Mouse (Mus musculus) CH12.LX (cell line): ENCODE measurements at regions not wholly inside any gene's neighbourhood (a gene's known extent, or its start where the extent isn't known, plus 50 kb on each side); places are given as distances from the start of the nearest gene placed in this dataset.

Experiments
- DNase-seq: peaks from one replicate; pipeline ENCODE4 v3.0.0-alpha.2; 2013; ENCODE audit errors: extremely low read depth
- H3K27ac ChIP-seq: 2 replicates; pipeline ENCODE4 v1.5.1; 2012; ENCODE audit warnings: low read depth, mild to moderate bottlenecking, control low read depth, moderate library complexity; ENCODE audit not compliant: insufficient read depth
- H3K27me3 ChIP-seq: replicated peaks from 2 replicates; pipeline ENCODE3; 2012; ENCODE audit warnings: inconsistent platforms
- H3K36me3 ChIP-seq, 2 experiments: replicated peaks in 1 of 2; 2 replicates each; pipeline versions ENCODE3 to v1.6.1; 2012; ENCODE audit warnings: inconsistent platforms in 1 of 2, low read length in 1 of 2, mild to moderate bottlenecking in 1 of 2, mixed read lengths in 1 of 2, moderate library complexity in 1 of 2; ENCODE audit not compliant: control insufficient read depth in 1 of 2, insufficient read depth in 1 of 2
- H3K4me1 ChIP-seq, 2 experiments: 2 replicates each; pipeline ENCODE4 v1.6.1; 2012; ENCODE audit warnings: inconsistent platforms in 1 of 2, moderate library complexity in 1 of 2; ENCODE audit not compliant: insufficient read depth in 2 of 2, control insufficient read depth in 1 of 2
- H3K4me2 ChIP-seq: 2 replicates; pipeline ENCODE4 v1.6.1; 2012; ENCODE audit warnings: low read depth, mild to moderate bottlenecking, control low read depth; ENCODE audit not compliant: poor library complexity, insufficient read depth, severe bottlenecking
- H3K4me3 ChIP-seq, 3 experiments: fragments of 150-350 bp in 1 of 3; sonication (generic) in 1 of 3; replicated peaks in 1 of 3; 2 replicates each; pipeline versions ENCODE3 to v1.5.1; 2011 to 2012; ENCODE audit warnings: low read depth in 2 of 3, low read length in 2 of 3, mild to moderate bottlenecking in 2 of 3, moderate library complexity in 2 of 3, control low read depth in 1 of 3, improper control_type of control experiment in 1 of 3, inconsistent platforms in 1 of 3, mixed read lengths in 1 of 3; ENCODE audit not compliant: poor library complexity in 1 of 3
- H3K79me2 ChIP-seq: replicated peaks from 2 replicates; pipeline ENCODE4 v1.6.1; 2012; ENCODE audit warnings: mild to moderate bottlenecking, moderate library complexity; ENCODE audit not compliant: control insufficient read depth, poor library complexity, insufficient read depth, severe bottlenecking; ENCODE audit errors: extremely low read depth
- H3K9ac ChIP-seq: 2 replicates; pipeline ENCODE4 v1.6.1; 2012; ENCODE audit warnings: low read depth, mild to moderate bottlenecking, control low read depth, moderate library complexity; ENCODE audit not compliant: insufficient read depth
- H3K9me3 ChIP-seq: replicated peaks from 2 replicates; pipeline ENCODE3; 2012; ENCODE audit warnings: low read length, inconsistent platforms, mixed read lengths
- BHLHE40 ChIP-seq: IDR thresholded peaks from 2 replicates; pipeline ENCODE4 v1.6.1; 2011; ENCODE audit warnings: mild to moderate bottlenecking, low read depth, low read length, improper control_type of control experiment
- ELF1 ChIP-seq: IDR thresholded peaks from 2 replicates; pipeline ENCODE4 v1.6.1; 2014; ENCODE audit warnings: low read depth, mild to moderate bottlenecking, inconsistent platforms, low read length, improper control_type of control experiment
- EP300 ChIP-seq: IDR thresholded peaks from 2 replicates; pipeline ENCODE4 v1.6.1; 2011; ENCODE audit warnings: low read length, improper control_type of control experiment
- ETS1 ChIP-seq: conservative IDR thresholded peaks from 2 replicates; pipeline ENCODE4 v1.6.1; 2012; ENCODE audit warnings: low read depth, mild to moderate bottlenecking, inconsistent platforms, low read length, improper control_type of control experiment, moderate library complexity
- GABPA ChIP-seq: IDR thresholded peaks from 2 replicates; pipeline ENCODE4 v1.6.1; 2012; ENCODE audit warnings: low read depth, low read length, improper control_type of control experiment, inconsistent platforms; ENCODE audit not compliant: insufficient replicate concordance
- HCFC1 ChIP-seq: IDR thresholded peaks from 2 replicates; pipeline ENCODE4 v1.6.1; 2012; ENCODE audit warnings: low read depth, mild to moderate bottlenecking, inconsistent platforms, low read length, improper control_type of control experiment
- MAFK ChIP-seq: IDR thresholded peaks from 2 replicates; pipeline ENCODE4 v1.6.1; 2011; ENCODE audit warnings: low read length, improper control_type of control experiment; ENCODE audit not compliant: insufficient replicate concordance
- MAX ChIP-seq: IDR thresholded peaks from 2 replicates; pipeline ENCODE4 v1.6.1; 2011; ENCODE audit warnings: low read length, improper control_type of control experiment
- MEF2A ChIP-seq: IDR thresholded peaks from 2 replicates; pipeline ENCODE4 v1.6.1; 2014; ENCODE audit warnings: low read depth, mild to moderate bottlenecking, inconsistent platforms, low read length, improper control_type of control experiment, borderline replicate concordance
- MXI1 ChIP-seq: IDR thresholded peaks from 2 replicates; pipeline ENCODE4 v1.6.1; 2011; ENCODE audit warnings: mild to moderate bottlenecking, low read depth, low read length, improper control_type of control experiment
- NELFE ChIP-seq: IDR thresholded peaks from 2 replicates; pipeline ENCODE4 v1.6.1; 2011; ENCODE audit warnings: low read depth, low read length, improper control_type of control experiment
- NRF1 ChIP-seq: IDR thresholded peaks from 2 replicates; pipeline ENCODE4 v1.6.1; 2014; ENCODE audit warnings: low read depth, mild to moderate bottlenecking, inconsistent platforms, low read length, improper control_type of control experiment, moderate library complexity
- PAX5 ChIP-seq: IDR thresholded peaks from 2 replicates; pipeline ENCODE4 v1.6.1; 2012; ENCODE audit warnings: low read length, inconsistent platforms, mixed read lengths
- POLR2AphosphoS2 ChIP-seq: IDR thresholded peaks from 2 replicates; pipeline ENCODE4 v1.6.1; 2011; ENCODE audit warnings: low read depth, low read length, improper control_type of control experiment
- RAD21 ChIP-seq: IDR thresholded peaks from 2 replicates; pipeline ENCODE4 v1.6.1; 2011; ENCODE audit warnings: low read depth, mild to moderate bottlenecking, low read length, improper control_type of control experiment, moderate library complexity
- SMC3 ChIP-seq: IDR thresholded peaks from 2 replicates; pipeline ENCODE4 v1.6.1; 2011; ENCODE audit warnings: low read depth, low read length, improper control_type of control experiment
- TCF12 ChIP-seq: IDR thresholded peaks from 2 replicates; pipeline ENCODE4 v1.6.1; 2014; ENCODE audit warnings: low read depth, mild to moderate bottlenecking, inconsistent platforms, low read length, improper control_type of control experiment
- USF1 ChIP-seq: IDR thresholded peaks from 2 replicates; pipeline ENCODE4 v1.6.1; 2014; ENCODE audit warnings: low read depth, mild to moderate bottlenecking, inconsistent platforms, low read length, improper control_type of control experiment
- ZNF384 ChIP-seq: IDR thresholded peaks from 2 replicates; pipeline ENCODE4 v1.6.1; 2012; ENCODE audit warnings: low read depth, low read length, improper control_type of control experiment, inconsistent platforms
- dilution Hi-C: fragments of 300-500 bp; cut with MboI; formaldehyde crosslinking; loops from 2 replicates; pipeline ENCODE4 v1.14.3; 2020; ENCODE audit warnings: low sequenced_read_pairs; ENCODE audit not compliant: extremely low pct_unique_long_range_greater_than_20kb, extremely low pct_ligation_motif_present
- in situ Hi-C: fragments of 300-500 bp; cut with MboI; formaldehyde crosslinking; loops from 3 replicates; pipeline ENCODE4 v1.14.3; 2019; ENCODE audit warnings: low sequenced_read_pairs, low pct_ligation_motif_present, low pct_unique_long_range_greater_than_20kb, mixed read lengths

- no peak for TF ChIP-seq USF1
Measured at GRCm38 (mm10) chr7:135809751-135810379, 93.7 kb upstream of the Mki67 start (continued).

GRCm38 (mm10) chr7:135810971-135811370 lies 94.8 kb upstream of the Mki67 start:
- H3K4me1 ChIP-seq, result no peaks in the 10 kb centered on the region
- no peak overlapping the region for H3K27ac ChIP-seq
- no peak overlapping the region for H3K4me3 ChIP-seq

GRCm38 (mm10) chr7:135813616-135814015 lies 97.5 kb upstream of the Mki67 start:
- DNase-seq, result no peak
- Histone ChIP-seq H3K4me1 (no peaks in the 10 kb centered on the region), H3K4me2 (no peak overlapping the region), H3K27me3 (peaks cover 46% of the 10 kb centered on the region), H3K4me3 (no peak overlapping the region), H3K9ac (no peak overlapping the region), H3K27ac (no peak overlapping the region), H3K36me3 (no peaks in the 10 kb centered on the region), H3K9me3 (no peaks in the 10 kb centered on the region), H3K79me2 (no peaks in the 10 kb centered on the region)
- TF ChIP-seq TCF12 (no peak), ZNF384 (no peak), BHLHE40 (no peak), MXI1 (no peak), USF1 (no peak), SMC3 (no peak), GABPA (no peak), NRF1 (no peak), PAX5 (no peak), MAX (no peak), RAD21 (no peak), POLR2AphosphoS2 (no peak), MEF2A (no peak), MAFK (no peak)
- dilution Hi-C loops (no loop called here), in situ Hi-C loops (no loop called here)

More at GRCm38 (mm10) chr7:135810971-135811370, 94.8 kb upstream of the Mki67 start:
- Histone ChIP-seq H3K9me3 (no peaks in the 10 kb centered on the region), H3K79me2 (no peaks in the 10 kb centered on the region), H3K27me3 (peaks cover 23% of the 10 kb centered on the region), H3K9ac (no peak overlapping the region), H3K4me2 (no peak overlapping the region), H3K36me3 (no peaks in the 10 kb centered on the region)
- DNase-seq, result no peak
- in situ Hi-C loops (no loop called here), dilution Hi-C loops (no loop called here)
- TF ChIP-seq HCFC1 (no peak), ZNF384 (no peak), ELF1 (no peak), GABPA (no peak), NELFE (no peak), BHLHE40 (no peak), EP300 (no peak), RAD21 (no peak), ETS1 (no peak)
